Mouse (Mus musculus): ENCODE data around the gene Numa1.

DNA sequence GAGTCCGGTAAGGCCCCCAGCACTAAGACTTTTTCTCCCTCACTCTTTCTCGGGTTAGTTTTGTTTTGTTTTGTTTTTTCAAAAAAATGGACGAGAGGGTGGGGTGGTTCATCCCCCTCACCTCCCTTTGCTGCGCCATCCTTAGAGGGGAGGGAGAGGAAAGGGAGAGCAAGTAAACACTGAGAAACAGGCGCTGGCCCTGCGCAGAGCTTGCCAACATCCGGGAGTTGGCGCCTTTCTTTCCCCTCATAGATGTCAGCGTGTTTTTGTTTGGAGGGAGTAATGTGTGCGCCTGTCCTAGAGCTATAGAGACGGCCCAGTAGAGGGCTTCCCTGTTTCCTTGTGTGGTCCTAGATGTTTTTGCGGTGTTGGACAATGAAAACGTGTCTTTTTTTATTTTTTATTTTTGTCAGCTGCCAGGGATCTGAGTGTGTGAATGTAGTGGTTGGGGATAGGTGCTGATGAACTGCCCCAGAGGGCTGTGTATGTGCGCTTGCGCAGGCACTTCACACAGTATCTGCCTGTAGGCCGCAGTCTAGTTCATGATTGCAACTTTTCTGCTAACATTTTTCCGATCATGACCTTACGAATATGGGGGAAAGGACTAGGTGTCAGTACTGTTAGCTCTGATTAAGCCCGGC, 37.0 kb downstream of the Numa1 start:
- TF ChIP-seq CTCF (IDR thresholded peaks at IDR 0.05; ENCODE audit: low read depth) (peak; percentile 20; the same call in 1 of the 2 replicates), EP300 (optimal IDR thresholded peaks at IDR 0.05) (no peak)

Measured in stomach, postnatal 0 days (tissue).